28 mouse cellular contexts compared by ENCODE assay signal in genomic region chr10:126349076-126349475, GRCm38 (mm10).
A peak's percentile ranks its signal among the peaks of the same experiment; 100 is the strongest.
DNase-seq lines count a peak whose midpoint lies in the region; ATAC-seq and TF ChIP-seq lines count a peak whose summit lies in the region.
"Had no signal": no experiment of that assay in that cellular context is flagged by ENCODE, and none has a peak within 500 bp of the region (broad histone marks: within the 10 kb centered on the region; RNA-seq: fewer than 3 reads in every experiment).

No protein-coding gene starts in this region.

- H3K36me3 ChIP-seq in hindbrain, embryonic 13.5 days = no peaks in the 10 kb centered on the region
- no peaks in the 10 kb centered on the region for H3K36me3 ChIP-seq in hindbrain, postnatal 0 days (ENCODE audit: insufficient read depth, low read length)
- H3K36me3 ChIP-seq in midbrain, embryonic 15.5 days (replicated peaks) = no peaks in the 10 kb centered on the region
- H3K36me3 ChIP-seq in liver, postnatal 0 days (replicated peaks; ENCODE audit: insufficient read depth, low read length) = no peaks in the 10 kb centered on the region
- H3K36me3 ChIP-seq: heart, embryonic 15.5 days had no signal

- TF ChIP-seq EP300 in liver, postnatal 0 days (IDR thresholded peaks at IDR 0.05; ENCODE audit: low read depth) = no peak

- 0 out of 2 replicates have a peak, but pooled peaks cover 6% of the 10 kb centered on the region for H3K4me1 ChIP-seq in hindbrain, embryonic 13.5 days (replicated peaks)
- no peaks in the 10 kb centered on the region for H3K4me1 ChIP-seq in hindbrain, postnatal 0 days (ENCODE audit: insufficient read depth, low read length)
- H3K4me1 ChIP-seq in midbrain, embryonic 15.5 days = peaks cover 10% of the 10 kb centered on the region; the same call in 1 of the 2 replicates
- H3K4me1 ChIP-seq in liver, postnatal 0 days (ENCODE audit: insufficient read depth) = no peaks in the 10 kb centered on the region
- H3K4me1 ChIP-seq: heart, embryonic 15.5 days had no signal

- no peak for ATAC-seq in hindbrain, embryonic 13.5 days (ENCODE audit: low FRiP score)
- no peak for ATAC-seq in hindbrain, postnatal 0 days
- ATAC-seq in midbrain, embryonic 15.5 days (replicated peaks) = peak; percentile 81
- no peak for ATAC-seq in liver, postnatal 0 days
- ATAC-seq: forebrain, embryonic 16.5 days; intestine, embryonic 16.5 days had no signal

- H3K4me2 ChIP-seq in hindbrain, embryonic 13.5 days = no peak overlapping the region
- H3K4me2 ChIP-seq in hindbrain, postnatal 0 days (ENCODE audit: low read depth, low read length) = no peak overlapping the region
- H3K4me2 ChIP-seq in midbrain, embryonic 15.5 days = no peak overlapping the region
- H3K4me2 ChIP-seq in liver, postnatal 0 days (ENCODE audit: low read depth, low read length) = no peak overlapping the region
- H3K4me2 ChIP-seq: heart, embryonic 15.5 days; lung, embryonic 14.5 days had no signal

- no peak overlapping the region for H3K9ac ChIP-seq in hindbrain, embryonic 13.5 days
- H3K9ac ChIP-seq in hindbrain, postnatal 0 days (replicated peaks; ENCODE audit: low read length) = no peak overlapping the region
- no peak overlapping the region for H3K9ac ChIP-seq in midbrain, embryonic 15.5 days
- no peak overlapping the region for H3K9ac ChIP-seq in liver, postnatal 0 days (replicated peaks)
- H3K9ac ChIP-seq: heart, embryonic 15.5 days; liver, embryonic 14.5 days; lung, embryonic 14.5 days had no signal

- no peak for TF ChIP-seq CTCF in hindbrain, postnatal 0 days (IDR thresholded peaks at IDR 0.05; ENCODE audit: low read depth)
- TF ChIP-seq CTCF in liver, postnatal 0 days (IDR thresholded peaks at IDR 0.05; ENCODE audit: low read depth) = no peak

- DNase-seq in adrenal gland, adult (ENCODE audit: inconsistent age in 2 of 2, low spot score in 1 of 2) = peak; percentile 11 to 22
- no peak for DNase-seq in adrenal gland, postnatal 10 days
- no peak for DNase-seq in hindbrain, postnatal 0 days (ENCODE audit: low spot score)
- no peak for DNase-seq in thymus, postnatal 14 days
- DNase-seq in spleen, postnatal 4 days (ENCODE audit: low spot score in 2 of 2) = no peak
- DNase-seq in liver, postnatal 0 days = no peak
- DNase-seq: adrenal gland, postnatal 25 days; cerebellum, adult 18-20 months; cerebellum, postnatal 14 days; gastrocnemius, postnatal 10 days; kidney, adult 8-10 months; kidney, postnatal 10 days; layer of hippocampus, adult 9-11 months; liver; lung, embryonic 14.5 days; lung, postnatal 14 days; right cerebral cortex, adult 18-20 months; spleen, adult 18-20 months; thymus, adult 18-20 months; thymus, postnatal 36 days had no signal

- H3K27me3 ChIP-seq in hindbrain, embryonic 13.5 days = no peaks in the 10 kb centered on the region
- no peaks in the 10 kb centered on the region for H3K27me3 ChIP-seq in hindbrain, postnatal 0 days (ENCODE audit: insufficient read depth, low read length)
- no peaks in the 10 kb centered on the region for H3K27me3 ChIP-seq in midbrain, embryonic 15.5 days (replicated peaks)
- H3K27me3 ChIP-seq in liver, postnatal 0 days (ENCODE audit: insufficient read depth, low read length) = no peaks in the 10 kb centered on the region
- H3K27me3 ChIP-seq: CH12.LX; heart, embryonic 15.5 days had no signal

- H3K27ac ChIP-seq in hindbrain, embryonic 13.5 days = peak overlapping the region; percentile 10; the same call in 1 of the 2 replicates
- H3K27ac ChIP-seq in hindbrain, postnatal 0 days = no peak overlapping the region
- H3K27ac ChIP-seq in midbrain, embryonic 15.5 days = peak overlapping the region; percentile 40
- H3K27ac ChIP-seq in liver, postnatal 0 days (ENCODE audit: low read depth) = no peak overlapping the region
- H3K27ac ChIP-seq: heart, embryonic 15.5 days; liver, embryonic 14.5 days; stomach, postnatal 0 days had no signal

- WGBS in hindbrain, embryonic 13.5 days = 61% methylated on average over 11 of the region's 11 CpGs
- WGBS in hindbrain, postnatal 0 days = 59% methylated on average over 11 of the region's 11 CpGs
- 37% methylated on average over 11 of the region's 11 CpGs for WGBS in midbrain, embryonic 15.5 days
- WGBS in liver, postnatal 0 days (ENCODE audit: insufficient replicate concordance) = 75% methylated on average over 11 of the region's 11 CpGs

- H3K4me3 ChIP-seq in hindbrain, embryonic 13.5 days = no peak overlapping the region
- H3K4me3 ChIP-seq in hindbrain, postnatal 0 days (ENCODE audit: low read length) = no peak overlapping the region
- no peak overlapping the region for H3K4me3 ChIP-seq in midbrain, embryonic 15.5 days
- no peak overlapping the region for H3K4me3 ChIP-seq in liver, postnatal 0 days (ENCODE audit: low read depth, low read length)
- H3K4me3 ChIP-seq: heart, embryonic 15.5 days had no signal

- no peaks in the 10 kb centered on the region for H3K9me3 ChIP-seq in hindbrain, embryonic 13.5 days
- no peaks in the 10 kb centered on the region for H3K9me3 ChIP-seq in hindbrain, postnatal 0 days (ENCODE audit: low read length)
- no peaks in the 10 kb centered on the region for H3K9me3 ChIP-seq in midbrain, embryonic 15.5 days
- no peaks in the 10 kb centered on the region; the same call in 1 of the 2 replicates for H3K9me3 ChIP-seq in liver, postnatal 0 days (ENCODE audit: low read length)
- H3K9me3 ChIP-seq: heart, embryonic 15.5 days had no signal

Comparison
In these comparisons a context has a peak if more than half of its experiments do, and no peak if none do; other contexts are left out.
1. DNase-seq: peak in adrenal gland, adult (2 of 2); none in adrenal gland, postnatal 10 days (single experiment), hindbrain, postnatal 0 days (single experiment), thymus, postnatal 14 days (single experiment), spleen, postnatal 4 days (0 of 2) and liver, postnatal 0 days (single experiment).
2. H3K27ac ChIP-seq: peak in hindbrain, embryonic 13.5 days (single experiment) and midbrain, embryonic 15.5 days (single experiment); none in hindbrain, postnatal 0 days (single experiment) and liver, postnatal 0 days (single experiment).